Mouse (Mus musculus) lung, embryonic 16.5 days (tissue): ENCODE data around the gene Aunip. TPM values are rescaled to one million over a fixed set of nuclear protein-coding genes. Genes with fewer than 3 reads are reported as not detected.
A peak's percentile ranks its signal among the peaks of the same experiment; 100 is the strongest.

Source experiments
- ATAC-seq: fragments of 200-750 bp; cut with Nextera tagmentation; 2 replicates; pipeline ENCODE4 v1.8.0; 2017; ENCODE audit warnings: low read depth, mild to moderate bottlenecking, moderate library complexity
- H3K27ac ChIP-seq: fragments of 300-500 bp; sonication (generic); 2 replicates; pipeline ENCODE4 v1.5.1; 2014; ENCODE audit warnings: mild to moderate bottlenecking, control low read depth, low read length
- H3K27me3 ChIP-seq: fragments of 300-500 bp; sonication (generic); 2 replicates; pipeline ENCODE4 v1.6.1; 2014; ENCODE audit warnings: low read depth, low read length, mixed read lengths; ENCODE audit not compliant: control insufficient read depth, insufficient read depth
- H3K36me3 ChIP-seq: fragments of 300-500 bp; sonication (generic); 2 replicates; pipeline ENCODE4 v1.6.1; 2014; ENCODE audit warnings: low read length; ENCODE audit not compliant: control insufficient read depth, insufficient read depth
- H3K4me1 ChIP-seq: fragments of 300-500 bp; sonication (generic); replicated peaks from 2 replicates; pipeline ENCODE4 v1.6.1; 2014; ENCODE audit warnings: low read length, mixed read lengths; ENCODE audit not compliant: control insufficient read depth, insufficient read depth
- H3K4me2 ChIP-seq: fragments of 300-500 bp; sonication (generic); 2 replicates; pipeline ENCODE4 v1.6.1; 2014; ENCODE audit warnings: low read depth, low read length, control low read depth
- H3K4me3 ChIP-seq: fragments of 300-500 bp; sonication (generic); 2 replicates; pipeline ENCODE4 v1.5.1; 2014; ENCODE audit warnings: mild to moderate bottlenecking, low read length, control low read depth
- H3K9ac ChIP-seq: fragments of 300-500 bp; sonication (generic); 2 replicates; pipeline ENCODE4 v1.6.1; 2014; ENCODE audit warnings: low read length, control low read depth
- H3K9me3 ChIP-seq: fragments of 300-500 bp; sonication (generic); 2 replicates; pipeline ENCODE4 v1.6.1; 2016; ENCODE audit warnings: low read length; ENCODE audit not compliant: control insufficient read depth
- WGBS: fragments of 180-500 bp; shearing (Covaris S2); extraction: QIAGEN DNeasy Blood & Tissue Kit; methylation state at CpG from one replicate; pipeline ENCODE4 v1.1.7; 2014; 5-methylcytosine and 5-hydroxymethylcytosine counted together
- polyA plus RNA-seq: library from polyadenylated mRNA; unstranded; fragments of >200 nt; fragmentation: Nextera tagmentation; extraction: Ambion mirVana; gene quantifications from 2 replicates; pipeline ENCODE4 v1.2.1, GENCODE M21; 2015

The Aunip gene
- polyA plus RNA-seq = 14.5 and 15.7 TPM in 2 replicates

- H3K9ac ChIP-seq = peak within 1 kb of the TSS; percentile 70
- peak within 1 kb of the TSS; percentile 81 for H3K4me2 ChIP-seq
- peak within 1 kb of the TSS; percentile 69 for H3K4me3 ChIP-seq
- no peaks in the 10 kb centered on the region; the same call in 1 of the 2 replicates for H3K36me3 ChIP-seq
- H3K4me1 ChIP-seq = peaks cover 20% of the 10 kb centered on the region
- H3K9me3 ChIP-seq = no peaks in the 10 kb centered on the region
- ATAC-seq = peak; percentile 95
- under 1% methylated on average over 42 of the region's 42 CpGs for WGBS
- no peak within 1 kb of the TSS for H3K27ac ChIP-seq
- no peaks in the 10 kb centered on the region for H3K27me3 ChIP-seq
These were observed at the start of gene Aunip for GRCm38 (mm10) chr4:134510845-134511411. TSS of gene Aunip (plus strand) at chr4:134510999.

GRCm38 (mm10) chr4:134461252-134461651 is 49.5 kb upstream of the Aunip start:
- 65% methylated on average over 5 of the region's 5 CpGs for WGBS
- no peaks in the 10 kb centered on the region; the same call in 1 of the 2 replicates for H3K27me3 ChIP-seq
- no peak overlapping the region for H3K9ac ChIP-seq
- no peak overlapping the region for H3K4me2 ChIP-seq
- no peak for ATAC-seq
- H3K9me3 ChIP-seq = no peaks in the 10 kb centered on the region
- no peak overlapping the region for H3K4me3 ChIP-seq
- H3K36me3 ChIP-seq = no peaks in the 10 kb centered on the region
- no peak overlapping the region for H3K27ac ChIP-seq
- H3K4me1 ChIP-seq = no peaks in the 10 kb centered on the region

GRCm38 (mm10) chr4:134465789-134466188 is 45.0 kb upstream of the Aunip start:
- 31% methylated on average over 12 of the region's 12 CpGs for WGBS
- no peaks in the 10 kb centered on the region for H3K9me3 ChIP-seq
- no peaks in the 10 kb centered on the region for H3K27me3 ChIP-seq
- H3K36me3 ChIP-seq = peaks cover 2% of the 10 kb centered on the region
- ATAC-seq = no peak
- H3K4me3 ChIP-seq = no peak overlapping the region
- H3K4me2 ChIP-seq = no peak overlapping the region
- peaks cover 10% of the 10 kb centered on the region for H3K4me1 ChIP-seq
- H3K9ac ChIP-seq = no peak overlapping the region
- H3K27ac ChIP-seq = no peak overlapping the region

- H3K36me3 ChIP-seq = peaks cover 9% of the 10 kb centered on the region
- H3K9ac ChIP-seq = peak overlapping the region; percentile 93; the same call in 1 of the 2 replicates
- H3K9me3 ChIP-seq = 0 out of 2 replicates have a peak, but pooled peaks cover 2% of the 10 kb centered on the region
- WGBS = 55% methylated on average over 11 of the region's 11 CpGs
- H3K4me3 ChIP-seq = no peak overlapping the region; the same call in 1 of the 2 replicates
- H3K4me1 ChIP-seq = peaks cover 10% of the 10 kb centered on the region
- H3K27me3 ChIP-seq = no peaks in the 10 kb centered on the region
- H3K27ac ChIP-seq = peak overlapping the region; percentile 55
- H3K4me2 ChIP-seq = peak overlapping the region; percentile 94
- ATAC-seq = no peak
These were observed 44.2 kb upstream of the Aunip start for GRCm38 (mm10) chr4:134466381-134467262.

- WGBS = 1% methylated on average over 31 of the region's 31 CpGs
- Histone ChIP-seq H3K4me1 (peaks cover 10% of the 10 kb centered on the region), H3K9ac (peak overlapping the region; percentile 93), H3K9me3 (0 out of 2 replicates have a peak, but pooled peaks cover 2% of the 10 kb centered on the region), H3K36me3 (peaks cover 16% of the 10 kb centered on the region), H3K4me3 (peak overlapping the region; percentile 92), H3K27me3 (no peaks in the 10 kb centered on the region), H3K27ac (peak overlapping the region; percentile 81), H3K4me2 (peak overlapping the region; percentile 94)
- peak; percentile 13 for ATAC-seq
These were observed 43.2 kb upstream of the Aunip start for GRCm38 (mm10) chr4:134467435-134468214.

GRCm38 (mm10) chr4:134468215-134468575 is 42.6 kb upstream of the Aunip start, which contains the start of gene Stmn1:
TSS of gene Stmn1 (plus strand) at chr4:134468320.
- no peaks in the 10 kb centered on the region for H3K27me3 ChIP-seq
- H3K9me3 ChIP-seq = 0 out of 2 replicates have a peak, but pooled peaks cover 2% of the 10 kb centered on the region
- H3K4me3 ChIP-seq = peak within 1 kb of the TSS; percentile 92
- peak within 1 kb of the TSS; percentile 93 for H3K9ac ChIP-seq
- peak within 1 kb of the TSS; percentile 96 for H3K27ac ChIP-seq
- H3K4me2 ChIP-seq = peak within 1 kb of the TSS; percentile 94
- ATAC-seq = peak; percentile 95
- WGBS = under 1% methylated on average over 31 of the region's 31 CpGs
- peaks cover 18% of the 10 kb centered on the region for H3K36me3 ChIP-seq
- H3K4me1 ChIP-seq = peaks cover 10% of the 10 kb centered on the region

GRCm38 (mm10) chr4:134468578-134469266 is 42.1 kb upstream of the Aunip start:
- Histone ChIP-seq H3K9ac (peak overlapping the region; percentile 93), H3K4me2 (peak overlapping the region; percentile 78), H3K9me3 (0 out of 2 replicates have a peak, but pooled peaks cover 2% of the 10 kb centered on the region), H3K4me1 (peaks cover 10% of the 10 kb centered on the region), H3K27ac (peak overlapping the region; percentile 96), H3K27me3 (no peaks in the 10 kb centered on the region), H3K36me3 (peaks cover 19% of the 10 kb centered on the region), H3K4me3 (peak overlapping the region; percentile 92)
- WGBS = 0% methylated on average over 48 of the region's 68 CpGs
- peak; percentile 90 for ATAC-seq

GRCm38 (mm10) chr4:134469341-134469796 is 41.4 kb upstream of the Aunip start:
- Histone ChIP-seq H3K9me3 (0 out of 2 replicates have a peak, but pooled peaks cover 2% of the 10 kb centered on the region), H3K27ac (peak overlapping the region; percentile 52; the same call in 1 of the 2 replicates), H3K36me3 (peaks cover 26% of the 10 kb centered on the region), H3K4me2 (peak overlapping the region; percentile 78), H3K4me1 (peaks cover 10% of the 10 kb centered on the region), H3K27me3 (no peaks in the 10 kb centered on the region), H3K4me3 (peak overlapping the region; percentile 92), H3K9ac (peak overlapping the region; percentile 93)
- WGBS = 6% methylated on average over 6 of the region's 6 CpGs
- peak; percentile 5; the same call in 1 of the 2 replicates for ATAC-seq
